Mouse (Mus musculus): ENCODE results near the gene Fgfr2.

The Fgfr2 gene

GRCm38 (mm10) chr7:132882343-132882742 is 240.8 kb downstream of the Fgfr2 start:
- DNase-seq: no peak

DNA sequence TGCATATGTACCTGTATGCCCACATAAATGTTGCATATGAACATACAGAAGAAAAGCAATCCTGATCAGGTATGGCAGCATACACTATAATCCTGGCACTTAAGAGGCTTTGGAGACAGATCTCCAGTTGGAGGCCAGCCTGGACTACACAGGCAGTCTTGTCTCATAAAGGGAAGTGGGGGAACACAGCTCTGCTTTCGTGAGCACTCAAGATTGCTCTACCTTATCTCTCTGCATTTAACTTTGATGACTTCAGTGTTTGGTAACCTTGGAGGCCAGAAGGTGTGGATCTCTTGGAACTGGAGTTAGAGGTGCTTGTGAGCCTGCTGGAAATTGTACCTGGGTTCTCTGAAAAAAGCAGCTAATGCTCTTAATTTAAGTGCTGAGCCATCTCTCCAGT is 242.9 kb downstream of the Fgfr2 start:
- no peak for DNase-seq

- no peak for DNase-seq
These were observed 247.6 kb downstream of the Fgfr2 start for GRCm38 (mm10) chr7:132875391-132876086.

DNA sequence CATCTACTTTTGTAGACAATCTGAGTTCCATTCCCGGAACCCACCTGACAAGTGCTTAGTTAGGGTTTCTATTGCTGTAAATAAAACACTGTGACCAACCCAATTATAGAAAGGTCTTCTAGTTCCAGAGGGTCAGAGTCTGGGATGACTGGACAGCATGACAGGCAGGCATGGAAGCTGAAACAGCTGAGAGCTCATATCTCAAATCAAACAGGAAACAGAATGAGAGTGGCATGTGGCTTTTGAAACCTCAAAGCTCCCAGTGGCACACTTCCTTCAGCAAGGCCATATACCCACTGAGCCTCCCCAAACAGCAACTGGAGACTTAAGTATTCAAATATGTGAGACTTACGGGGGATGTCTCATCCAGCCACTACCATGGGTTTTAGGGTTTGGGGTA is 250.1 kb downstream of the Fgfr2 start:
- DNase-seq: no peak

GRCm38 (mm10) chr7:132866316-132866715 is 256.8 kb downstream of the Fgfr2 start:
- DNase-seq: no peak

- peak; percentile 87 for DNase-seq
These were observed 263.9 kb downstream of the Fgfr2 start, which contains the start of gene Abraxas2 for GRCm38 (mm10) chr7:132859042-132859958. Gene Abraxas2 (plus strand): TSS chr7:132859225.

DNA sequence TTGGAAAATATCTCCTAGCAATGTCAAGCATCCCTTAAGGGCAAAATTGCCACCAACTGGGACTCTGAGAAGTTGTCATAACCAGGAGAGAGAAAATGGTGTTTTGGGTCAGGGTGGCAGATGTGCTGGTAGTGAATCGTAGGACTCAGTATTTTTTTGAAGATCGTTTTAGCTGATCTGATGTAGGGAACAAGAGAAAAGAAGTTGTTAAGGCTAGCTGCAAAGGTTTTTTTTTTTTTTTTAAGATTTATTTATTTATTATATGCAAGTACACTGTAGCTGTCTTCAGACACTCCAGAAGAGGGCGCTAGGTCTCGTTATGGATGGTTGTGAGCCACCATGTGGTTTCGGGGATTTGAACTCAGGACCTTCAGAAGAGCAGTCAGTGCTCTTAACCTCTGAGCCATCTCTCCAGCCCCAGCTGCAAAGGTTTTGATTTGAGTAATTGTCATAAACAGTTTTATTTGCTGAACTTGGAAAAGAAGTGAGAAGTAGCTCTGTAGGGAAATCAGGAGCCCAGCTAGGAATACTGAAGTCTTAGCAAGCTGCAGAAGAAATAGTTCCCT is 265.0 kb downstream of the Fgfr2 start:
- no peak for DNase-seq

DNA sequence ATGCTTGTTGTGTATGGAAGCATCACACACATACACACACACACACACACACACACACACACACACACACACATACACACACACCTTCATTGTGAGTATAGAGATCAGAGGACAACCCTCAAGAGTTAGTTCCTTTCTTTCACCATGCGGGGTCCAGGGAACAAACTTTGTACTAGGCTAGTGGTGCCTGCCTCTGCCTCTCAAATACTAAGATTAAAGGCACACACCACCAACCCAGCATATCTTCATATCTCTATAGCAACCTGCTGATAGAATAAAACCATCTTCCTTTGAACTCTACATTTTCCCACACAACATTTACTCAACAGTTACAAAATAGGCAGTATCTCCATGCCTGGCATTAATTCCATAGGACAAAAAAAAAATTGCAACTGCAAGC is 267.1 kb downstream of the Fgfr2 start:
- no peak for DNase-seq

DNA sequence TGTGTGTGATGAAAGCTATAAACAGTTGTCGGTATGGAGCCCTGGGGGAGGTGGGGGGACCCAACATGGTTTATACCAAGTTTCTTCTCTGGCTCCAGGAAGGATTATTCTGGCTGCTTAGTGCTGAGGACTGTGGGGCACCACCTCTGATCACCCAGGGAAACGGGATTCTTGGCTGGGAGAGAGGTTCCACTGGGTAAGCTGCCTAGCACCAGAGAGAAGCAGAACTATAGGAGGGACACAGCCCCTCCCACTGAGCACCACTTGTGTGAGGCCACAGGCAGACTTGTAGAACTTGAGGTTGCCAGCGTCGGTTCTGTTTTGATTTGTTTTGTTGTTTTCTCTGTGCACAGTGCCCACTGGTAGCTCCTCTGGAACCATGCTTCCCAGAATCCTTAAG is 269.2 kb downstream of the Fgfr2 start:
- peak; percentile 27 for DNase-seq

GRCm38 (mm10) chr7:132853361-132853760 is 269.8 kb downstream of the Fgfr2 start:
- DNase-seq: no peak

DNA sequence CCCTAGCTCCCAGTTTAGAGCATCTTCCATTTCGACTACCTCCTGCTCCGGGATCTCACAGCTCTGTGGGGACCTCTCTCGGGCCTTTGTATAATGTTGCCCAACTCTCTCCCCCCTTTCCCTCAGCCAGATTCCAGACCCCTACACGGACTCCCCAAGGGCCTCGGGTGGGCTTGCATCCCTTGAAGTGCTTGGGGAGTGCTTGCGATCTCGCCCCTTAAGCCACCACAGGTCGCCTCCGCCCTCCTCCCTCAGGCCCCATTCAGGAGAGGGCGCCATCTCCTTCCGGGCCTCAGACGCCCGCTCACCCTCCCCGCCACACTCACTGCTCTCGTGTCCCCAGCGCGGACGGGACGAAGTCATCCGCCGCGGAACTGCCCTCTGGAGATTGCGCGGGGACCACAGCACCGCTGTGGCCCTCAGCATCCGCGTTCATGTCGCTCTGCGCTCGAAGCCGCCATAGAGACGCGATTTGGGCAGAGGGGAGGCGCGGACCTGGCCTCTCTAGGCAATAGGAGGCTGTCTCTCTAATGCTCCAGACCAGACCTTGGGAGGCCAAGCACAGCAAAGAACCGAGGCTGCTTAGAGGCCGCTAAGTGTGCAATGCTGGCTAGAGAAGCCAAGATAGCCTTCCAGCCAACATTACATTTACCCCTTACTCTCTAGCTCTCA is 270.8 kb downstream of the Fgfr2 start, which contains the start of gene Eef1akmt2:
Eef1akmt2 (minus strand) TSS at position 501 of the 672 bp plus-strand sequence.
- peak; percentile 88 for DNase-seq

- DNase-seq: no peak
These were observed 280.0 kb downstream of the Fgfr2 start for GRCm38 (mm10) chr7:132843152-132843551.

DNA sequence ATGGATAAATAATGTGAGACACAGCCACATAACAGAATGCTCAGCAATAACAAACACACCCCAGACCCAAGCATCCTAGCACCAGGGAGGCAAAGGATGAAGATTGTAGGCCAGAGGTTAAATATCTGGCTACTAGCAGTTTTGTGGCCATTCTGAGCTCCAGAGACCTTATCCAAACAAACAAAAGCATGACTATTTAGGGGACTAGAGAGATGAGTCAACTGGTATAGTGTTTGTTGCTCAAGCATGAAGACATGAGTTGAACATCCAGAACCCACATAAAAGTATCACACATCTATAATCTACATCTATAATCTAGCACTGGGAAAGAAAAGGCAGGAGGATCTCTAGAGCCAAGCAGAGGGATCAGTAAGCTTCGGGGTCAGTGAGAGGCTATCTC is 280.7 kb downstream of the Fgfr2 start:
- no peak for DNase-seq

DNA sequence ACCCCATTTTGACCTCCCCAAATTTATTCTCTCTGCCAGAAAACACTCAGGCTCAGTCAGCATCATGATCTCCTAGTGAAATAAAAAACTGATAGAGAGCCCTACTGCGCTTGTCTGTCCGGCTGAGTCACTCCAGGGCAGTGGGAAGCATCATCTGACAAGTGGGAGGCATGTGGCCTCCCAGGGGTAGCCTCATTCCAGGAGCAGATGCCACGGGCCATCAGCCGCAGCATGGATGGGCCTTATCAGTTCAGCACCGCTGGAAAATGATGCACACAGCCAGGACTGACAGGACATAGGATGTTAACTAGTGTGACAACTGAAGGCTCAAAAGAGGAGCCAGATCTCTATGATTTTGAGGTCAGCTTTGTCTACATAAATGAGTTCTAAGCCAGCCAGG is 281.9 kb downstream of the Fgfr2 start:
- DNase-seq: no peak

DNA sequence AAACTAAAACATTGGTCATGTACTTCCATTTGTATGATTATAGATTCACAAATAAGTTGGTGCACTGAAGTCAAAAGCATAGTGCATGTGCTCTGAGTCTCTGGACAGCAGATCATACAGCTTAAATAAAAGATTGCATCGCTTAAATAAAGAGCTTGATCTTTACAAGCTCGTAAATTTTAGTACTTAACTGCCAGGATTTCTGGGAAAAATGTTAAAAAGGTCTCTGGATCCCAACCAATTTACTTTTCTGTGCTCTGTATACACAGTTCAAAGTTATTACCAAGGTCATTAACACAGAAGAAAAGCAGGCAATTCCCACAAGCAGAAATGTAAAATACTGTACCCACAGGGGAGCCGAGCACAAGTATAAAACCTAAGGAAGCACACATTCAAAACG is 292.2 kb downstream of the Fgfr2 start:
- no peak for DNase-seq

GRCm38 (mm10) chr7:132824346-132825022 is 298.7 kb downstream of the Fgfr2 start:
- no peak for DNase-seq

DNA sequence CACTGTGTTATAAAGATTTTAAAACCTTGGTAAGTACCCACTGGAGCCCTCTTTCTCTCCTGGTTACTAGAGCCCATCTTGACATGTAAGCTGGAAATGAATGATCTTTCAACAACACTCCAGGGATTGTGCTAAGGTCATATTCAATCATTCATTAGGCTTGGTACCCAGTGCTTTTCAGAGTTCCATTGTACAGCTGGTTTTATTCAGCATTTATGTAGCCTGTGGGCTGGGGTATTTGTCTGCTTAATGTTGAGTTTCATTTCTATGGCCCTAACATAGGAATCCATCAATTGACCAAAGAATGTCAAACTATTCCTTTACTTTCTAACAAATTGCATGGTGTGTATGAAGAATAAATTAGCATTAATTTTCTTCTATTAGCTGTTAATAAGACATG is 299.3 kb downstream of the Fgfr2 start:
- DNase-seq: no peak

DNA sequence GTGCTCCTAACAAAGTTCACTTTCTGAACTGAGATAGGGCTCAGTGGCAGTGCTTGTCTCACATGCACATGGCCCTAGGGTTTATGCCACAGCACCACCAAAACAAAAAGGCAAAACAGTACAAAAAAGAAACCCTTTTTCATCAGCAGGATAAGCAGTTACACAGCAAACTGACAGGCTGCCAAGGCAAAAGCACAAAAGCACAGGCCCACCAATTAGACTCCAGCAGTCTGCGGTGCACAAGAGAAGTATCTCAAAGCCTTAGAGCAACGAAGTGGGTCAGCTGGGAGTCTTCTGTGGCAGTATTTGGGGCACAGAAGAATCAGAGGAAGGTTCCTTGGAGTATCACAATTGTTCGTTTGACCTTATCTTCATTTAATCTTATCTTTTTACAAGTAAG is 302.5 kb downstream of the Fgfr2 start:
- DNase-seq: no peak

GRCm38 (mm10) chr7:132817056-132817455 is 306.1 kb downstream of the Fgfr2 start:
- DNase-seq: no peak

DNA sequence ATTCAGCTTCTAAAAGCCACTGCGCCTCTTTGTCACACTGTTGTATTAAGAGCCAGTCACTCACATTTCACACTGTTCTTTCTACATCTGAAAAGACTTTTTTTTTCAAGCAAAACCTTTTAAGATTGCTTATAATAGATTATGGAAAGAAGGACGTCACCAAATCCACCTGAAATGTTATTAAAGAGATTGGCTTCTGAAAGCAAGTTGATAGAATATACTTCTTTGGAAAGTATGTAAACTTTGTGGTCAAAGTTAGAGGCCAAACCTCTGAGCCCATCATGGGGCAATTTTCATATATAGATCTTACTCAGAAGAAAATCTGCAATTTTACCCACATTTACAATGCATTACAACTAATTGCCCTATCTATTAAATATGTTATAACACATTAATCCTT is 306.6 kb downstream of the Fgfr2 start:
- DNase-seq: no peak

GRCm38 (mm10) chr7:132815081-132815480 is 308.1 kb downstream of the Fgfr2 start:
- no peak for DNase-seq

DNA sequence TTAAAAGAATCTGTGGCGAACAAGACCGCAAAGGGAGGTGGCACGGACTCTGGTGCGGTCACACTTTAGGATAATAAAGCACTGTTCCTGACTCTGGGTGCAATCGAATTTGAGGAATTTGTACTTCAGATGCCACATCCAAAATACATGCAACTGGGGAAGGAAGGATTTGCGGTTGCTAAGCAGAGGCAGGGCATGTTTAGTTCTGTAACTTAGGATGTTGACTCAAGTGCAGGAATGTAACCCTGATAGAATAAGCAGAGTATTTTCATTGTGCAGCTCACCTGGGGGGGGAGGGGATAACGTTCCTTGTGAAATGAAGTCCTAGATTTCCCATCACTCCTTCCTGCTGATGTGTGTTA is 309.1 kb downstream of the Fgfr2 start:
- DNase-seq: no peak

Measured in layer of hippocampus, adult 9-11 months (tissue).